Mouse (Mus musculus): ENCODE measurements around the gene Spast. TPM values are rescaled to one million over a fixed set of nuclear protein-coding genes. Genes with fewer than 3 reads are reported as not detected.
"Not testable (repeated sequence)": the region's sequence is repeated elsewhere in the genome, so short reads cannot be mapped to it uniquely, and the experiment has no call there.

Spast gene
- total RNA-seq, 2 experiments from 2014 or later = 19.1 to 47.7 TPM

DNA sequence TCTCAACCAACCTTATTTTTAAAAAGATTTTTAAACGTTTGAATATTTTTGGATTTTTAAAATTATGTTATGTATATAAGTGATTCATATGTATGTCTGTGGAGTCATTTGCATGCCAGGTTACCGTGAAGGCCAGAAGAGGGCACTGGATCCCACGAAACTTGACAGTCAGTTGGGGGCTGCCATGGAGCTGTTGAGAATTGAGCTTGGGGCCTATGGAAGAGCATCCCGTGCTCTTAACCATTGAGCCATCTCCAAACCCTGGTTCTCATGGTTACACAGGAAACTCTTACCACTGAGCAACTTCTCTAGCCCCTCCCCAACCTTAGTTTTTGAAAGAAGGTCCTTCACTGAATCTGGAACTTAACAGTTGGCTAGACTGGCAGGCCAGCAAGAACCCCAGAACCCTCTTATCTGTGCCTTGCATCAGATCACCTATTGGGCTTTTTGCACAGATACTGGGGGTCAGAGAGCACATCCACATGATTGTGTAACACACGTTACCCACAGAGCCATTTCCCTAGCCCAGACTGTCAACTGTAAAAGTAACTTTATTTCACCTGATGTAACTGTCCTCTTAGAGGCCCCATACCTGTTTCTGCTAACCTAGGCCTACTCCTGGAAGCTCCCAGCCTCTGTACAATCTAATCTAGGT is 16.3 kb upstream of the Spast start:
- ATAC-seq (replicated peaks; ENCODE audit: low FRiP score, low TSS enrichment, poor library complexity, severe bottlenecking) = no peak

DNA sequence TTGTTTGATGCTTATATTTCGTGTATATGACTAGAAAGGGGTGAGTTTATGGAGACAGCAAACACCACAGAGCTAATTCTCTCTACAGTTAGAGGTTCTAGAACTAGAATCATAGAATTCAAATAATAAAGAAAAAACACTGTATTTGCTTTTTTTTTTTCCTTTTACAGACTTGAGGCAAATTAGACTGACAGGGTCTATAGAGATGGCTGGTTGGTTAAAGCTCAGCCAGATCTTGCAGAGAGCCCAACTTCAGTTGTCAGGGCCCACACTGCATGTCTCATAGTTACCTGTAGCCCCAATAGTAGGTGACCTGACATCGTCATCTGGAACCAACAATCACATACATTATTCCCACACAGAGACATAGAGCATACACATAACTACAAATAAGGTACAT is 14.9 kb upstream of the Spast start, which contains the start of gene Dpy30:
TSS of gene Dpy30 (minus strand) at position 101 of the 400 bp plus-strand sequence.
- ATAC-seq (replicated peaks; ENCODE audit: low FRiP score, low TSS enrichment, poor library complexity, severe bottlenecking) = no peak

DNA sequence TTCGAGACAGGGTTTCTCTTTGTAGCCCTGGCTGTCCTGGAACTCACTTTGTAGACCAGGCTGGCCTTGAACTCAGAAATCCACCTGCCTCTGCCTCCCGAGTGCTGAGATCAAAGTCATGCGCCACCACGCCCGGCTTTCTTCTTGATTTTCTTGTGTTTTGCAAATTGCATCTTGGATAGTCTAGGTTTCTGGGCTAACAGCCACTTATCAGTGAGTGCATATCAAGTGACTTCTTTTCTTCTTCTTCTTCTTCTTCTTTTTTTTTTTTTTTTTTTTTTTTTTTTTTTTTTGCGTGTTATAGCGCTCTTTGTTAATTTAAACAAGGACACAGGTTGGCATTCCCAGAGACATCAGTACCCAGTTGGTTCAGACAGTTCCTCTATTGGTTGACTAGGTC is 11.6 kb upstream of the Spast start:
- not testable (repeated sequence) for ATAC-seq (replicated peaks; ENCODE audit: low FRiP score, low TSS enrichment, poor library complexity, severe bottlenecking)

DNA sequence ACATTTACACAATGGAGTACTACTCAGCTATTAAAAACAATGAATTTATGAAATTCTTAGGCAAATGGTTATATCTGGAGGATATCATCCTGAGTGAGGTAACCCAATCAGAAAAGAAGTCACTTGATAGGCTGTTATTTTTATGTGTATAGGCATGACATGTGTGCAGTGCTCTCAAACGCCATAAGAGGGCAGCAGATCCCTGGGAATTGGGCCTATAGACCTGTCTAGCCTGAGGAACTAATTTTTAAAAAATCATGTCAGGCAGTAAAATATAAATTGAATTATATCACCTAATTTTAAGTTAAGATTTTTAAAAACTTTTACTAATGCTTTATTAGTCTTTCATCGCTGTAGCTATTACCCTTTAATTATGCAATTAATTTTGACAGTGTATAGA is 10.6 kb upstream of the Spast start:
- ATAC-seq (replicated peaks; ENCODE audit: low FRiP score, low TSS enrichment, poor library complexity, severe bottlenecking) = peak; percentile 88

DNA sequence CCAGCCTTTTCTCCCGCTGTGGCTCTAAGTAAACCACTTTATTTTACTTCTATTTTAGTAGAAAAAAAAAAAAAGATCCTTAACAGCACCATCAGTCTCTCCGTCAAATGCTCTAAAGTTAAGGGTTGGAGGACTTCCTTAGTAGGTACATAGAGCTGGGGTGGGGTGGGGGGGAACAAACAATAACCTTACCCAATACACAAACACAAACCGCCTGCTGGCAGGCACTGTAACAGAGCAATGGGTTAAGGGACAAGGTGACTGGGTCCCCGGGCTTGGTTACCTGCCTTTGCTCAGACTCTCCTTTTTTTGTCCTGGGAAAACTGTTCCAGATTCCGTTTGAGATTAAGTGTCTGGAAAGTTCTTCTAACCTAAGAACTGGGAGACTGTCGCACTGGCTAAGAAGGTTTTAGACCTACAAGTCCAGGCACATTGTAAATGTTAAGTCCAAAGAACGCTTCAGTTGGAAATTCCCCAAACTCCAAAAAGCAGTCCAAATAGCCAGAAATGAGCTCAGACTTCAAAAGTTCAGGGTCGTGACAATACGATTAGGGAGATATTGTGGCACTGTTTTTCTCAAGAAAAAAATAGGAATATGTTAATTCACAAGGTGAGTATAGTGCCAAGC is 7.6 kb upstream of the Spast start:
- no peak for ATAC-seq (replicated peaks; ENCODE audit: low FRiP score, low TSS enrichment, poor library complexity, severe bottlenecking)

DNA sequence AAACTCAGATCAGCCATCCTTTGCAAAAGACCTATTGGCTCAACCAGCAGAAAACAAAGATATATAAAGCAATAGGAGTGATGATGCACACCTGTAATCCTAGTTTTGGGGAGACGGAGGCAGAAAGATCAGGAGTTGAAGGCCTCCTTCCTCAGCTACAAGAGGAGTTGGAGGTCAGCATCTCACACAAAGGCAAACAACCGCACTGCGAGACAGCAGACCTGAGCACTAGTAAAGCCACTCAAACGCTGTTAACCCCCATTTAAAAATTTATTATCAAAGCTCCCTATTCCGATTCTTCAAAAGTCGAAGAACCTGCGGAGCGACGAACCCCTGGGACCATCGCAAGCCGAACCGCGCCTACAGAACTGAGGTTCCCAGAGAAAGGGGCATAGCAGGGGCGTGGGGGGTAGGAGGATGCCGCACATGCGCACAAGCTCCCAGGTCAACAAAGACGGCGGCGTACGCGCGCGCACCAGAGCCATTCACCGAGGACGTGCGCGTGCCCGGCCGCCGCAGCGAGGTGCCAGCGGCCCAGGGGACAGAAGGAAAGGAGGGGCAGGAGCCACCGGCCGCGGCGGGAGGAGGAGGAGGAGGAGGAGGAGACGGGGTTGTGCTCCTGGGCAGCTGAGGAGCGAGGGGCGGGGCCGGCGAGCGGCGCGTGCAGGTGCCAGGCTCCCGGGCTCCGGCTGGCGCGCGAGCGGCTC is 409 bp upstream of the Spast start:
- peak; percentile 95 for ATAC-seq (replicated peaks; ENCODE audit: low FRiP score, low TSS enrichment, poor library complexity, severe bottlenecking)

DNA sequence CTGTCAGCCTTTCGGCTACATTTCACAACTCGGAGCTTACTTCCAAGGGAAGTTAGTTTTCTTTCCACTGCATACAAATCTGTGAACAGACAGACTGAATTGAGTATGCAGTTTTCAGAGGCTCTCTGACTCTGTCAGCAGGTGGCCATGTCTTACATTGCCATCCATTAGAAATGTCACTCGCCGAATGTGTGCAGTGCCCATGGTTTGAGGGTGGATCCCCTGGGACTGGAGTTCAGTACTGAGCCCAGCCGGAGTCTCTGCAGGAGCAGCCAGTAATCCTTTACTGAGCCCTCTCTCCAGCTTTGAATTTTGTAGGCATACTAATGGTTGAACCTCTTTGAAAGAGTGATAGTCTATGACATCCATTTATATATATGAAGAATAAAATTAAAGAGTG is 2.4 kb downstream of the Spast start:
- ATAC-seq (replicated peaks; ENCODE audit: low FRiP score, low TSS enrichment, poor library complexity, severe bottlenecking) = no peak

DNA sequence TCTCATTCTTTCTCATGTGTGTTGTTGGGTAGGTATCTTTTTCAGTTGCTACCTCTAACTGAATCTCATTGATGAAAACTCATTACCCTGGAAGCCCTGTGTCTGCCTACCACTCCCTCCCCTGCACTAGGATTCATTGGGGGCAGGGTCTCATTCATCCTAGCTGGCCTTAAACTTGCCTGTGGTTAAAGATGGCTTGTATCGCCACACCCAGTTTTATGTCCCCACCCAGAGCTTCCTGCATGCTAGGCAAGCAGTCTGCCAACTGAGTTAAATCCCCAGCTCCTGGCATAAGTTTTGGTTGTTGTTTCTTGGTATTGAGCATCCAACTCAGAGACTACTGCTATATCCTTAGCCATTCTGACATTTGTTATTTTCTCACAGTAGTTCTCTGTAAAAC is 24.8 kb downstream of the Spast start:
- ATAC-seq (replicated peaks; ENCODE audit: low FRiP score, low TSS enrichment, poor library complexity, severe bottlenecking) = peak; percentile 86

DNA sequence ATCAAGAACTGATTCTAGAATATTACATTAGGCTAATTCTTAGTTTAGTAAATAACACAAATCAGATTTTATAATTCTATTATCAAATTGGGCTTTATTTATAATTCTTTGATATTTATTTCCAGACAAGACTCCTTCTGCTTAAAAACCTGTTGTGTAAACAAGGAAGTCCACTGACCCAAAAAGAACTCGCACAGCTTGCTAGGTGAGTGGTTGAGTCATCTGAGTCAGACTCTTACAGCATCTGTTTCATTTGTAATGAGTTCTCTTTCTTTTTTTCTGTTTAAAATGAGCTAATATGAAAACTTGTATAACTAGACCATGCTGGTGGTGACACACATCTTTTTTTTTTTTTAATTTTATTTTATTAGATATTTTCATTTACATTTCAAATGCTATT is 38.1 kb downstream of the Spast start:
- no peak for ATAC-seq (replicated peaks; ENCODE audit: low FRiP score, low TSS enrichment, poor library complexity, severe bottlenecking)

DNA sequence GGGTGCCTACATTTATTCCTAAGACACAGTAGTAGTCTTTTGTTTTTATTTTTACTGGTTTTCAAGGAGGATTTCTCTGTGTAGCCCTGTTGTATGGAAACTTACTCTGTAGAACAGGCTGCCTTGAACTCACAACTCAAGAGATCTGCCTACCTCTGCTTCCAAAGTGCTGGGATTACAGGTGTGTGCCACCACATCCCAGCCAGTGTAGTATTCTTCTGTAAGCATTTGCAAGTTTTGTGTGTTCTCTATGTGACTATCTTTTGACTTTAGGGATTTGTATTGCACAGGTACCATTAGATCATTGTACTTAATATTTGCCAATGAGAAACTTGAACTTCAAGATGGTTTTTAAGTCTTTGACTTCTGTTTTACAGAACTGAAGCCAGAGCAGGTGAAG is 47.9 kb downstream of the Spast start:
- ATAC-seq (replicated peaks; ENCODE audit: low FRiP score, low TSS enrichment, poor library complexity, severe bottlenecking) = no peak

DNA sequence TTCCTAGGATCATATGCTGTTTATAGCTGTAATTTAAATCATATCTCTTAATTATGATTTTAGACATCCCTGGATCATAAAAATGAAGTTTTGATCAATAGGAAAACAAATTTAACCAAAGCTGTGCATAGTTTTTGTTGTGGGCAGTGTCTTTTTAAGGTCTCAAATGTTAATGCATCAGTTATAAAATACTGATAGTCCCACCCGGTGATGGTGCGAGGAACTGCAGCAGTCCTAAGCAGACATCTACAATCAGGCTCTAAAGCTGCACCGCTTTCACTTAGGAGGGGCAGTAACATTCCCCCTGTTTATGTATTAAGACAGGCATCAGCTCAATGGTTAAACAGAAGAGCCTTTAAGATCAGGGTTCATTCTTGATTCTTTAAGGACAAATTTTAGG is 51.1 kb downstream of the Spast start:
- 0 out of 2 replicates have a peak, but pooled peaks have one; percentile 41 for ATAC-seq (replicated peaks; ENCODE audit: low FRiP score, low TSS enrichment, poor library complexity, severe bottlenecking)

DNA sequence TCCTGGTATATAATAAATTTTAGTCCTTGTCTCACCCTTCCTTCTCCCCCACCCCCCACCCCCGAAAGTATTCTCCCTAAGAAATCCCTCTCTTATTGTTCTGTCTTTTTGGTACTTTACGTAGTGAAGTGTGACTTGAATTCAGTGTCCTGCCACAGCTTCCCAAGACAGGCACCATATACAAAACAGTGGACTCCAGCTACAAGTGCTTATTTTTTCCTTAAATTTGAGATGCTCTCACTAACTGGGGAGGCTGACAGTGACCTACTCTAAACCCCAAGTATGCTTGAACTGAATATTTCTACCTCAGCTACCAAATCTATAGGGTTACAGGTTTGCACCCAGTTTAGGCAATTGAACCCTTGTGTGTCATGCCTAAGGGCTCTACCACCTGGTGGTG is 55.6 kb downstream of the Spast start:
- no peak; the same call in 1 of the 2 replicates for ATAC-seq (replicated peaks; ENCODE audit: low FRiP score, low TSS enrichment, poor library complexity, severe bottlenecking)

DNA sequence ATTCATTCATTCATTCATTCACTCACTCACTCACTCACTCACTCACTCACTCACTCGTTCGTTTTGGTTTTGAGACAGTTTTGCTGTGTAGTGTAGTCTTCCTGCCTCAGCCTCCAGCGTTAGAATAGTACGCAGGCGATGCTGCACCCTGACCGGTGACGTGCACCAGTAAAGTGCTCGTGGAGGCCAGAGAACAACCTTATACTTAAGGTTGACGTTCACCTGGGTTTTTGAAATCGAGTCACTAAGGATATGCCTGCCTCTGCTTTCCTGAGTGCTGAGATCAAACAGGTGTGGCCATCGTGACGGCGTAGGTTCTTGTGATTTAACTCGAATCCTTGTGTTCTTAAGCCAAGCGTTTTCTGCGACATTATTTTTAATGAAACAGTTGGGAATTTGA is 56.1 kb downstream of the Spast start:
- ATAC-seq (replicated peaks; ENCODE audit: low FRiP score, low TSS enrichment, poor library complexity, severe bottlenecking) = peak; percentile 32

DNA sequence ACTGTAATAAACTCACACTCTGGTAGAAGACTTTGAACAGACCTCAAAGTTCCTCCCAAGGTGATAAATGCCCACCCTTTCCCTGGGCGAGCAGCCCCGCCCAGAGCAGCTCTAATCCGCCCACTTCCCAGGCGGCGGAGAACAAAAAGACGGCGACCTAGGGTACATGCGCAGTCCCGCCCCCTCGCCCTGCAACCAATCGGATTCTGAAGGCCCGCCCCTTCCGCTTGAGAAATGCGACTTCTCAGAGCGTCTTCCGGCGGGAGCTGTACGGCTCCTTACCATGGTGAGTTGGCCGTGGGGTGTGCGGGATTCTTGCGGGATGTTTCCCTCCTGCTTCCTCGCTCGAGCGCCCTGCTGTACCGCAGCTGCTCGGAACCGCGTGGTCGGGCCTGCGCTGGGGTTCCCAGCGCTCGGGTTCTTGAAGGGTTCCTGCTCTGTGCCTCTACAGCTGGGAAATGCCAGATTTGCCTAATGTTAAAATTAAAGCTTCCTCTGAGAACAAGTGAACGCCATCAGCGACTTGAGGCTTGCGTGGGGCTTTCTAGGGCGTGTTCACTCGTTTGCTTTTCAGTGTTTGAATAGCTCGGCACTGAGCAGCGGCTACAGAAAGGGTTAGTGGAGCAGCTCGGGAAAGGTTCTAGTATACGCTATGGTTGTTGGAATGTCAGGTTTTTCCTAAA is 56.7 kb downstream of the Spast start, which contains the start of gene Slc30a6:
TSS of gene Slc30a6 (plus strand) at position 226 of the 683 bp plus-strand sequence.
- peak; percentile 99 for ATAC-seq (replicated peaks; ENCODE audit: low FRiP score, low TSS enrichment, poor library complexity, severe bottlenecking)

DNA sequence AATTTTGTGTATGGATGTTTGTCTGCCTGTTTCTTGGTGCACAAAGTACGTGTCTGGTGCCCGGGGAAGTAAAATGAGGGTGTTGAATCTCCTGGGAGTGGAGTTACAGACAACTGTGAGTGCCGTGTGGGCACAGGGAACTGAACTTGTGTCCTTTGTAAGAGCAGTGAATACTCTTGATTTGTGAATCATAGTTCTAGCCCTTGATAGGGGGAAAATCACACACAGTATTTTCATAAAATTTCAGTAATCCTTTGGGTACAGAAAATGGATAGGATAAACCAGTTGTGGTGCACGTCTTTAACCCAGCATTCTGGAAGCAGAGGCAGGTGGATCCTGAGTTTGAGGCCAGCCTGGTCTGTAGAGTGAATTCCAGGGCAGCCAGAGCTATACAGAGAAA is 58.0 kb downstream of the Spast start:
- no peak for ATAC-seq (replicated peaks; ENCODE audit: low FRiP score, low TSS enrichment, poor library complexity, severe bottlenecking)

DNA sequence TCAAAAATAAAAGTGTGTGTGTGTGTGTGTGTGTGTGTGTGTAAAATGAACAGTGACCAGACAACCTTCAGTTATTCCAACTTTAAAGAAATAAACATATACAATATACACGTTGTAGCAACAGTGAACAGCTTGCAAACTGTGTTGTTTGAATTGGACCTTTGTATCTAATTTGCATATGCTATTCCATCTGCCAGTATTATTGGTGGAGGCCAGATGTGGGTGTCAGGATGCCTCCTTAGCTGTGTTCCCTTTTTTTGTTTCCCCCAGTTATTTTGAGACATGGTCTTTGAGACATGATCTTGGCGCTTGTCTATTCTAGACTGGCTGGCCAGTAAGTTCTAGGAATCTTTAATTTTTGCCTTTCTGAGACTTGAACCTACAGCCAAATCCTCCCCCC is 58.4 kb downstream of the Spast start:
- no peak for ATAC-seq (replicated peaks; ENCODE audit: low FRiP score, low TSS enrichment, poor library complexity, severe bottlenecking)

DNA sequence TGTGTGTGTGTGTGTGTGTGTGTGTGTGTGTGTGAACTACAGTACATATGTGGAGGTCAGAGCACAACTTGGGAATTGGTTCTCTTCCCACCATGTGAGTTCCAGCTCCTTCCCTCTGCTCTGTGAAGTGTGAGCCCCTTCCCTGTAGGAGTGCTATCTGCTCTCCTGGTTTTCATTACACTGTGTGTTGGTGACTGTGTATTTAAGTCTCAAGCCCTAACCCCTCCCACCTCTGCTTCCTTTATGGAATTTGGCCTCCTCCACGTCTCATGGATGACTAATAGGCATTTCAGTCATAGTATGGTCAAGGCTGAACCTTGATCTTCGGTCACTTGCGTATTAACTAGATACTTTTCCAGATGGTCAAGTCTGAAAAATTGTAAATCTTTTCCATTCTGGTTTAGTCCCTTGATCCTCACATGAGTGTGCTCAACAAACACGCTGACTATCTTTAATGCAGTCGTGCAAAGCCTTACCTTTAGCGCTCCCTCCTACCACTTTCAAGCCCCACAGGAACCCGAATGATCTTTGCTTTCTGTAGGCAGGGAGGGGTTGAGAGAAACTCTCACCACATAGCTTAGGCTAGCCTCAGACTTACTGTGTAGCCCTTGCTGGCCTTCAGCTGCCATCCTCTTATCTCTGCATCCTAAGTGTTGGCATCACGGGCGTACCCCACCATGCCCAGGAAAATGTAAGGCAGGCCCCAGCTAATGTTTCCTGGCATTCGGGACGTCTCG is 63.9 kb downstream of the Spast start:
- ATAC-seq (replicated peaks; ENCODE audit: low FRiP score, low TSS enrichment, poor library complexity, severe bottlenecking) = no peak

DNA sequence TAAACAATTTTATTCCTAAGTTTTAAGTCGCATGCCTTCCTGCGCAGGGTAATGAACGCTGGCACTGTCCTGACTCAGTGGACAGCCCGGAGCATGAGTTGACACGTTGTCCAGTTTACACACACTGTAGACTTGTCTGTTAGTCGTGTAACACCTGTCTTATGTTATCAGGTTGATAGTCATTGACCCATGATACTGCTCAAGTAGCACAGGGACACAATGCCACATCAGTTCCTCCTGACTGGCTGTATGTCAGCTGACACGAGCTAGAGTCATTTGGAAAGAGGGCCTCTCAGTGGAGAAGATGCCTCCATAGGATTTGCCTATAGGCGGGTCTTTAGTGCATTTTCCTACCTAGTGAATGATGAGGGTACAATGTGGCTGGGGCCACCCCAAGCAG is 67.7 kb downstream of the Spast start:
- ATAC-seq (replicated peaks; ENCODE audit: low FRiP score, low TSS enrichment, poor library complexity, severe bottlenecking) = no peak

DNA sequence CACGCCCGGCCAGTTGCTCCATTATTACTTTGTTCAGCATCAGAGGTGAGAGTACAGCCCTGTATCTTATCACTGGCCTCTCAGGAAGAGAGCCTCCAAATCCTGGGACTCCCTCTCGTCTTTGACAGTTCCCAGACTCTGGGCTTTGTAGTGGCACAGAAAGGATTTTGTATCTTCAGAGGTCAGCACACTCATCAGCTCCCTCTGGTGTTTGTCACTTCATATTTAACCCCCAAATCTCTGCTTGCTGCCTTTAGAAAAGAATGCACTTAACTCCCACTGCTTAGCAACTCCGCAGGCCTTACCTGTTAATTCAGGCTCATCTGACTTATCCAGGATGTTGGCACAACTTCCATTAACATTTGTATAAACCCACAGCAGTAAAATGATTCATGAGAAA is 70.9 kb downstream of the Spast start:
- no peak for ATAC-seq (replicated peaks; ENCODE audit: low FRiP score, low TSS enrichment, poor library complexity, severe bottlenecking)

Measured in megakaryocyte-erythroid progenitor cell, adult 5-6 weeks (primary cell).